Mouse (Mus musculus) lung, embryonic 15.5 days (tissue): ENCODE data around the gene Oxa1l. TPM values are rescaled to one million over a fixed set of nuclear protein-coding genes. Genes with fewer than 3 reads are reported as not detected.

ENCODE experiments used
- ATAC-seq: fragments of 200-750 bp; cut with Nextera tagmentation; 2 replicates; pipeline ENCODE4 v1.8.0; 2017; ENCODE audit warnings: moderate number of reproducible peaks, borderline replicate concordance; ENCODE audit not compliant: low FRiP score, low TSS enrichment; ENCODE audit errors: extremely low read depth
- H3K27ac ChIP-seq: fragments of 300-500 bp; sonication (generic); 2 replicates; pipeline ENCODE4 v1.5.1; 2015; ENCODE audit warnings: moderate library complexity, mild to moderate bottlenecking, inconsistent platforms
- H3K27me3 ChIP-seq: fragments of 300-500 bp; sonication (generic); 2 replicates; pipeline ENCODE4 v1.6.1; 2015; ENCODE audit warnings: inconsistent platforms
- H3K36me3 ChIP-seq: fragments of 300-500 bp; sonication (generic); 2 replicates; pipeline ENCODE4 v1.6.1; 2015; ENCODE audit warnings: inconsistent platforms
- H3K4me1 ChIP-seq: fragments of 300-500 bp; sonication (generic); 2 replicates; pipeline ENCODE4 v1.6.1; 2015; ENCODE audit warnings: inconsistent platforms
- H3K4me2 ChIP-seq: fragments of 300-500 bp; sonication (generic); 2 replicates; pipeline ENCODE4 v1.6.1; 2015; ENCODE audit warnings: inconsistent platforms, mild to moderate bottlenecking, moderate library complexity
- H3K4me3 ChIP-seq: fragments of 300-500 bp; sonication (generic); 2 replicates; pipeline ENCODE4 v1.5.1; 2015; ENCODE audit warnings: mild to moderate bottlenecking, inconsistent platforms
- H3K9ac ChIP-seq: fragments of 300-500 bp; sonication (generic); 2 replicates; pipeline ENCODE4 v1.6.1; 2015; ENCODE audit warnings: inconsistent platforms
- H3K9me3 ChIP-seq: fragments of 300-500 bp; sonication (generic); 2 replicates; pipeline ENCODE4 v1.6.1; 2016; ENCODE audit warnings: inconsistent platforms
- WGBS: fragments of 180-500 bp; shearing (Covaris S2); methylation state at CpG from one replicate; pipeline ENCODE4 v1.1.7; 2015; 5-methylcytosine and 5-hydroxymethylcytosine counted together
- polyA plus RNA-seq: library from polyadenylated mRNA; unstranded; fragments of >200 nt; fragmentation: Nextera tagmentation; extraction: Ambion mirVana; gene quantifications from 2 replicates; pipeline ENCODE4 v1.2.1, GENCODE M21; 2015

Gene Oxa1l
- polyA plus RNA-seq, 1 experiment from 2014 or later: 38.3 TPM

- H3K27me3 ChIP-seq: no peaks in the 10 kb centered on the region
- peaks cover 60% of the 10 kb centered on the region for H3K4me1 ChIP-seq
- H3K9me3 ChIP-seq: no peaks in the 10 kb centered on the region
- peak overlapping the region; percentile 95 for H3K27ac ChIP-seq
- peak overlapping the region; percentile 25 for H3K4me3 ChIP-seq
- 8% methylated on average over 18 of the region's 18 CpGs for WGBS
- peak overlapping the region; percentile 34 for H3K9ac ChIP-seq
- ATAC-seq: peak; percentile 50
- H3K36me3 ChIP-seq: no peaks in the 10 kb centered on the region
- H3K4me2 ChIP-seq: peak overlapping the region; percentile 56
Observed at GRCm38 (mm10) chr14:54413877-54414700, 53.5 kb downstream of the Oxa1l start.

- Histone ChIP-seq H3K27ac (peak overlapping the region; percentile 95), H3K9ac (peak overlapping the region; percentile 13; the same call in 1 of the 2 replicates), H3K4me2 (peak overlapping the region; percentile 11; the same call in 1 of the 2 replicates), H3K4me1 (peaks cover 47% of the 10 kb centered on the region), H3K9me3 (no peaks in the 10 kb centered on the region), H3K27me3 (no peaks in the 10 kb centered on the region), H3K36me3 (no peaks in the 10 kb centered on the region), H3K4me3 (no peak overlapping the region)
- WGBS: 16% methylated on average over 13 of the region's 13 CpGs
- ATAC-seq: peak; percentile 45; the same call in 1 of the 2 replicates
Observed at GRCm38 (mm10) chr14:54415241-54416020, 54.8 kb downstream of the Oxa1l start.

GRCm38 (mm10) chr14:54416229-54416775 is 55.7 kb downstream of the Oxa1l start:
- ATAC-seq: no peak
- no peaks in the 10 kb centered on the region for H3K27me3 ChIP-seq
- no peak overlapping the region for H3K9ac ChIP-seq
- 44% methylated on average over 5 of the region's 5 CpGs for WGBS
- no peak overlapping the region for H3K4me3 ChIP-seq
- peaks cover 40% of the 10 kb centered on the region for H3K4me1 ChIP-seq
- no peaks in the 10 kb centered on the region for H3K36me3 ChIP-seq
- no peaks in the 10 kb centered on the region for H3K9me3 ChIP-seq
- peak overlapping the region; percentile 32 for H3K27ac ChIP-seq
- H3K4me2 ChIP-seq: no peak overlapping the region

GRCm38 (mm10) chr14:54416830-54417229 is 56.2 kb downstream of the Oxa1l start:
- H3K9me3 ChIP-seq: no peaks in the 10 kb centered on the region
- 78% methylated on average over 4 of the region's 4 CpGs for WGBS
- H3K4me2 ChIP-seq: no peak overlapping the region
- no peaks in the 10 kb centered on the region for H3K36me3 ChIP-seq
- H3K4me3 ChIP-seq: no peak overlapping the region
- ATAC-seq: no peak
- H3K9ac ChIP-seq: no peak overlapping the region
- H3K4me1 ChIP-seq: peaks cover 40% of the 10 kb centered on the region
- no peaks in the 10 kb centered on the region for H3K27me3 ChIP-seq
- H3K27ac ChIP-seq: peak overlapping the region; percentile 32

- Histone ChIP-seq H3K4me3 (0 out of 2 replicates have a peak within 1 kb of the TSS, but pooled peaks have one; percentile 14), H3K27me3 (no peaks in the 10 kb centered on the region), H3K9ac (no peak within 1 kb of the TSS), H3K27ac (peak within 1 kb of the TSS; percentile 32), H3K9me3 (no peaks in the 10 kb centered on the region), H3K4me1 (peaks cover 40% of the 10 kb centered on the region), H3K36me3 (no peaks in the 10 kb centered on the region), H3K4me2 (peak within 1 kb of the TSS; percentile 37)
- peak; percentile 17; the same call in 1 of the 2 replicates for ATAC-seq
- 13% methylated on average over 19 of the region's 19 CpGs for WGBS
Observed at GRCm38 (mm10) chr14:54417623-54418081, 57.0 kb downstream of the Oxa1l start, which contains the start of gene Slc7a7. TSS of gene Slc7a7 (minus strand) at chr14:54417780.

Other genes starting within 250 kb of the Oxa1l start
- 398 and 402 TPM in 2 replicates for gene Dad1, start 106.7 kb upstream of the Oxa1l start, polyA plus RNA-seq
- gene Abhd4, start 106.6 kb upstream of the Oxa1l start, polyA plus RNA-seq: 49.6 and 52.2 TPM in 2 replicates
- not detected in 2 replicates for gene Olfr49, start 75.9 kb upstream of the Oxa1l start, polyA plus RNA-seq
- 10.7 and 11.9 TPM in 2 replicates for gene Slc7a7, start 56.9 kb downstream of the Oxa1l start, polyA plus RNA-seq
- gene Mrpl52, start 66.1 kb downstream of the Oxa1l start, polyA plus RNA-seq: 268 and 271 TPM in 2 replicates
- gene Mmp14, start 70.8 kb downstream of the Oxa1l start, polyA plus RNA-seq: 180 and 182 TPM in 2 replicates
- 51.5 and 57.5 TPM in 2 replicates for gene Lrp10, start 103.3 kb downstream of the Oxa1l start, polyA plus RNA-seq
- 14.6 and 16.2 TPM in 2 replicates for gene Rem2, start 115.3 kb downstream of the Oxa1l start, polyA plus RNA-seq
- gene Prmt5, start 156.7 kb downstream of the Oxa1l start, polyA plus RNA-seq: 83.6 and 87.0 TPM in 2 replicates
- gene Haus4, start 193.8 kb downstream of the Oxa1l start, polyA plus RNA-seq: 58.1 and 68.7 TPM in 2 replicates
- 49.0 and 52.8 TPM in 2 replicates for gene Ajuba, start 216.7 kb downstream of the Oxa1l start, polyA plus RNA-seq
- 8.6 and 8.8 TPM in 2 replicates for gene 4931414P19Rik, start 245.2 kb downstream of the Oxa1l start, polyA plus RNA-seq